Mouse (Mus musculus) neural tube, embryonic 15.5 days (tissue): ENCODE measurements at regions not wholly inside any gene's neighbourhood (a gene's known extent, or its start where the extent isn't known, plus 50 kb on each side); places are given as distances from the start of the nearest gene placed in this dataset.

ENCODE experiments used
- ATAC-seq: fragments of 200-750 bp; cut with Nextera tagmentation; 2 replicates; pipeline ENCODE4 v1.8.0; 2017; ENCODE audit warnings: mild to moderate bottlenecking, moderate TSS enrichment, moderate library complexity; ENCODE audit not compliant: low FRiP score
- H3K27ac ChIP-seq: fragments of 300-500 bp; sonication (generic); replicated peaks from 2 replicates; pipeline ENCODE4 v1.5.1; 2015; ENCODE audit warnings: mild to moderate bottlenecking, inconsistent platforms
- H3K27me3 ChIP-seq: fragments of 300-500 bp; sonication (generic); replicated peaks from 2 replicates; pipeline ENCODE4 v1.6.1; 2015; ENCODE audit warnings: inconsistent platforms
- H3K36me3 ChIP-seq: fragments of 300-500 bp; sonication (generic); 2 replicates; pipeline ENCODE4 v1.6.1; 2015; ENCODE audit warnings: inconsistent platforms
- H3K4me1 ChIP-seq: fragments of 300-500 bp; sonication (generic); 2 replicates; pipeline ENCODE4 v1.6.1; 2015; ENCODE audit warnings: inconsistent platforms
- H3K4me2 ChIP-seq: fragments of 300-500 bp; sonication (generic); 2 replicates; pipeline ENCODE4 v1.6.1; 2015; ENCODE audit warnings: inconsistent platforms, mild to moderate bottlenecking, moderate library complexity
- H3K4me3 ChIP-seq: fragments of 300-500 bp; sonication (generic); replicated peaks from 2 replicates; pipeline ENCODE4 v1.5.1; 2015; ENCODE audit warnings: mild to moderate bottlenecking, inconsistent platforms
- H3K9ac ChIP-seq: fragments of 300-500 bp; sonication (generic); replicated peaks from 2 replicates; pipeline ENCODE4 v1.6.1; 2015; ENCODE audit warnings: mild to moderate bottlenecking, inconsistent platforms
- H3K9me3 ChIP-seq: fragments of 300-500 bp; sonication (generic); replicated peaks from 2 replicates; pipeline ENCODE4 v1.6.1; 2016; ENCODE audit warnings: inconsistent platforms
- WGBS: fragments of 180-500 bp; shearing (Covaris S2); methylation state at CpG from one replicate; pipeline ENCODE4 v1.1.7; 2015; ENCODE audit warnings: mixed read lengths; 5-methylcytosine and 5-hydroxymethylcytosine counted together

- H3K4me1 ChIP-seq = peaks cover 3% of the 10 kb centered on the region; the same call in 1 of the 2 replicates
- H3K9me3 ChIP-seq = no peaks in the 10 kb centered on the region
- no peak overlapping the region for H3K4me2 ChIP-seq
- peaks cover 44% of the 10 kb centered on the region for H3K27me3 ChIP-seq
- no peaks in the 10 kb centered on the region for H3K36me3 ChIP-seq
- 76% methylated on average over 11 of the region's 11 CpGs for WGBS
- no peak overlapping the region for H3K27ac ChIP-seq
- ATAC-seq = no peak
- H3K9ac ChIP-seq = no peak overlapping the region
- H3K4me3 ChIP-seq = no peak overlapping the region
Observed at GRCm38 (mm10) chr2:172751364-172751763, 188.8 kb downstream of the Bmp7 start.

DNA sequence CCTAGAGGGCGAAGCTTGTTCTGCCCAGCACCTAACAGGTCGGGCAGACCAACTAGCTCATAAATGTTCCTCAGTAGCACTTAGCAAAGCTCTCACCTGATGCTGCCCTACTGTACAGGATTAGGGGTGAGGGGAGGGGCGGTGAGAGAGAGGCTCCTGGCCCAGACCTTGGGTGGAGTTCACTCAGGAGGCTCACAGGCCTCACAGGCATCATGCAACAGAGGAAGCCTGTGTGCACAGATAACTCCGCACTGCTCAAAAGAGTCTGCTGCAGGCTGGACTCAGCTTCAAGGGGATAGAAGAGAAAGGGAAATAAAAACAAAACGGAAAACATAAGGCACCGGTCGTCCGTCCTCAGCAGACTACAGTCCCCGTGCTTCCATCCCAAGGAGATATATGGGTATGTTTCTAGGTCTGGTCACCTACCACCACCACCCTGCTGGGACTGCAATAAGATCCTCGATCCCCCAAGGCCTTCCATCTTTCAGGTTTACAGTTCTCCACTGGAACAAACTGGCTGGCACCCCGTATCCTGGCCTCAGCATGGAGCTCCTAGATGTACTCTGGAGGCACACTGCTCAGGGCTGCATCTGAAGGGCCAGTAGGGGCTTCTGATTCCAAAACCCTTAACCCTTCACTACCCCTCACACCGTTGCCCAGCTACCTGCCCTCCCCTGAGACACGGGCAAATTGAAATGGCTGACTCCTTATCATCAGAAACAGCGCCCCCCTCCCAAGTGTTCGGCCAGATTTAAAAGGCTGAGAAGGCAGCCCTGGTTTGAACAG lies 184.2 kb downstream of the Bmp7 start:
- Histone ChIP-seq H3K4me1 (peaks cover 9% of the 10 kb centered on the region), H3K36me3 (no peaks in the 10 kb centered on the region), H3K4me3 (no peak overlapping the region), H3K27me3 (peaks cover 82% of the 10 kb centered on the region), H3K4me2 (no peak overlapping the region), H3K9me3 (no peaks in the 10 kb centered on the region), H3K9ac (no peak overlapping the region), H3K27ac (no peak overlapping the region)
- no peak for ATAC-seq
- WGBS = 55% methylated on average over 15 of the region's 15 CpGs

DNA sequence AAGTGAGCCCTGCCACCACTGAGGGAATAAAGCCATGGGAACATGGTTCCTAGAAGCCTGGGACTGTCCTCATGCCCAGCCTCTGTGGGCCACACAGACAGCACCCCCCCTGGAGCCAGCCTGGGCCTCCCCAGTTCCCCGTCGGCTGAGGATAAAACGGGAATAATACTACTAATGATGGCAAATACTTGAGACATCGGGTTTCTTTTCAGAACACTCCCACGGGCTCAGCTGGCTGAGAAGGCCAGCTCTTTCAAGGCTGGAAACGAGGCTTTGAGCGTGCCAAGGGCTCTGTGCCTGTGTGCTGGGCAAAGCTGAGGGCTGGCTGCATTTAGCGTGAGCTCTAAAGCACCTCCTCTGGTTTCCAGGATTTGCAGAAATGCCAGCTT lies 183.7 kb downstream of the Bmp7 start:
- H3K9ac ChIP-seq = no peak overlapping the region
- H3K4me3 ChIP-seq = no peak overlapping the region
- H3K36me3 ChIP-seq = no peaks in the 10 kb centered on the region
- H3K27ac ChIP-seq = no peak overlapping the region
- H3K9me3 ChIP-seq = no peaks in the 10 kb centered on the region
- ATAC-seq = no peak
- peaks cover 9% of the 10 kb centered on the region for H3K4me1 ChIP-seq
- WGBS = 14% methylated on average over 8 of the region's 8 CpGs
- peaks cover 81% of the 10 kb centered on the region for H3K27me3 ChIP-seq
- H3K4me2 ChIP-seq = no peak overlapping the region

GRCm38 (mm10) chr2:172758497-172758896 lies 181.6 kb downstream of the Bmp7 start:
- peaks cover 80% of the 10 kb centered on the region for H3K27me3 ChIP-seq
- H3K9me3 ChIP-seq = no peaks in the 10 kb centered on the region
- no peak overlapping the region for H3K4me2 ChIP-seq
- WGBS = 11% methylated on average over 9 of the region's 9 CpGs
- no peak overlapping the region for H3K27ac ChIP-seq
- peaks cover 9% of the 10 kb centered on the region for H3K4me1 ChIP-seq
- no peak for ATAC-seq
- H3K9ac ChIP-seq = no peak overlapping the region
- no peak overlapping the region for H3K4me3 ChIP-seq
- no peaks in the 10 kb centered on the region for H3K36me3 ChIP-seq

- no peak overlapping the region for H3K4me2 ChIP-seq
- no peak overlapping the region for H3K9ac ChIP-seq
- peaks cover 38% of the 10 kb centered on the region for H3K27me3 ChIP-seq
- 33% methylated on average over 2 of the region's 2 CpGs for WGBS
- no peaks in the 10 kb centered on the region for H3K4me1 ChIP-seq
- H3K4me3 ChIP-seq = no peak overlapping the region
- no peaks in the 10 kb centered on the region for H3K9me3 ChIP-seq
- no peak for ATAC-seq
- H3K36me3 ChIP-seq = no peaks in the 10 kb centered on the region
- no peak overlapping the region for H3K27ac ChIP-seq
Observed at GRCm38 (mm10) chr2:172765260-172765659, 174.9 kb downstream of the Bmp7 start.

- 34% methylated on average over 7 of the region's 7 CpGs for WGBS
Observed at GRCm38 (mm10) chr2:172766403-172766802, 173.7 kb downstream of the Bmp7 start.

GRCm38 (mm10) chr2:172768756-172769155 lies 171.4 kb downstream of the Bmp7 start:
- Histone ChIP-seq H3K4me3 (no peak overlapping the region), H3K27me3 (peaks cover 24% of the 10 kb centered on the region), H3K9me3 (no peaks in the 10 kb centered on the region), H3K4me1 (no peaks in the 10 kb centered on the region), H3K4me2 (no peak overlapping the region), H3K9ac (no peak overlapping the region), H3K36me3 (no peaks in the 10 kb centered on the region), H3K27ac (no peak overlapping the region)
- 91% methylated on average over 8 of the region's 8 CpGs for WGBS
- no peak for ATAC-seq

More at GRCm38 (mm10) chr2:172766403-172766802, 173.7 kb downstream of the Bmp7 start:
- ATAC-seq = no peak
- no peak overlapping the region for H3K27ac ChIP-seq
- H3K36me3 ChIP-seq = no peaks in the 10 kb centered on the region
- no peaks in the 10 kb centered on the region for H3K4me1 ChIP-seq
- H3K4me3 ChIP-seq = no peak overlapping the region
- H3K9ac ChIP-seq = no peak overlapping the region
- H3K4me2 ChIP-seq = no peak overlapping the region
- no peaks in the 10 kb centered on the region for H3K9me3 ChIP-seq
- peaks cover 31% of the 10 kb centered on the region; the same call in 1 of the 2 replicates for H3K27me3 ChIP-seq

DNA sequence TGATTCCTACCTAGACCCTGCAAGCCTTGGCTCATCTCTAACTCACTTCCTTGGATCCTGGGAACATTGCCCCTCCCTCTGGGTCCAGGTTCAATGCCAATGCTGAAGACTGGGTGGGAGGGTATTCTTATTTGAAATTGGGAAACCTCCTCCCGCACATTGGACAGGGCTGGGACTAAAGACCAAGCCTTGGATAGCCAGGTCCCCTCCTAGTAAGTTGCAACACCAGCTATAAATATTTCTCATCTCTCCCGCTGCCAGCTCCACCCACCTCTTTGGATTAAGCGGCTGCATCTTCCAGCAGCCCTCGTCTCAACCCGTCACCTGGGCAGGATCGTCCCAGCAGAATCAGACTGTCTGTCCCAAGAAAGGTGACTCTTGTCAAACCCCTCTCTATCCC lies 170.1 kb downstream of the Bmp7 start:
- H3K4me3 ChIP-seq = no peak overlapping the region
- H3K36me3 ChIP-seq = no peaks in the 10 kb centered on the region
- no peaks in the 10 kb centered on the region for H3K9me3 ChIP-seq
- H3K4me1 ChIP-seq = no peaks in the 10 kb centered on the region
- no peak overlapping the region for H3K27ac ChIP-seq
- 86% methylated on average over 6 of the region's 6 CpGs for WGBS
- no peak overlapping the region for H3K9ac ChIP-seq
- ATAC-seq = no peak
- H3K27me3 ChIP-seq = peaks cover 27% of the 10 kb centered on the region
- H3K4me2 ChIP-seq = no peak overlapping the region

DNA sequence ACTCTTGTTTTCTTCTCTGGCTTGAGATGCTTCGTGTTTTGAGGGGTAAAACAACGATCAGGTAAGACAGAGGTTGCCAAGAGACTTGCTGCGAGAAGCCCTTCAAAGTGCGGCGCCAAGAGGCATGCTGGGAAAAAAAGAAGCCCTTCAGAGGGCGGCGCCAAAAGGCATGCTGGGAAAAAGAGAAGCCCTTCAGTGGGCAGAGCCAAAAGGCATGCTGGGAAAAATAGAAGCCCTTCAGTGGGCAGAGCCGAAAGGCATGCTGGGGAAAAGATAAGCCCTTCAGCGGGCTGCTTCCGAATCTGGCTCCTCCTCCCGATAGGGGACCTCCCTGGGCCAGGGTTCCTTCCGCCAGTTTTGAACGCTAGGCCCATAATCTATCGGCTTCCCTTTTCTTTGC lies 169.5 kb downstream of the Bmp7 start:
- WGBS = 89% methylated on average over 14 of the region's 14 CpGs

GRCm38 (mm10) chr2:172773176-172773575 lies 166.9 kb downstream of the Bmp7 start:
- Histone ChIP-seq H3K27me3 (peaks cover 22% of the 10 kb centered on the region), H3K4me2 (no peak overlapping the region), H3K9ac (no peak overlapping the region), H3K36me3 (no peaks in the 10 kb centered on the region), H3K27ac (no peak overlapping the region), H3K4me3 (no peak overlapping the region), H3K4me1 (no peaks in the 10 kb centered on the region), H3K9me3 (no peaks in the 10 kb centered on the region)
- WGBS = 1% methylated on average over 2 of the region's 2 CpGs
- no peak for ATAC-seq

More for the DNA sequence above, 169.5 kb downstream of the Bmp7 start:
- Histone ChIP-seq H3K4me3 (no peak overlapping the region), H3K27me3 (peaks cover 29% of the 10 kb centered on the region), H3K4me1 (no peaks in the 10 kb centered on the region), H3K27ac (no peak overlapping the region), H3K9ac (no peak overlapping the region), H3K36me3 (no peaks in the 10 kb centered on the region), H3K4me2 (no peak overlapping the region), H3K9me3 (no peaks in the 10 kb centered on the region)
- no peak for ATAC-seq

GRCm38 (mm10) chr2:172776485-172776884 lies 163.6 kb downstream of the Bmp7 start:
- no peak overlapping the region for H3K4me3 ChIP-seq
- no peak overlapping the region for H3K4me2 ChIP-seq
- no peak overlapping the region for H3K27ac ChIP-seq
- no peaks in the 10 kb centered on the region for H3K9me3 ChIP-seq
- WGBS = 63% methylated on average over 12 of the region's 12 CpGs
- H3K4me1 ChIP-seq = no peaks in the 10 kb centered on the region
- H3K9ac ChIP-seq = no peak overlapping the region
- no peak for ATAC-seq
- no peaks in the 10 kb centered on the region for H3K36me3 ChIP-seq
- H3K27me3 ChIP-seq = peaks cover 22% of the 10 kb centered on the region

DNA sequence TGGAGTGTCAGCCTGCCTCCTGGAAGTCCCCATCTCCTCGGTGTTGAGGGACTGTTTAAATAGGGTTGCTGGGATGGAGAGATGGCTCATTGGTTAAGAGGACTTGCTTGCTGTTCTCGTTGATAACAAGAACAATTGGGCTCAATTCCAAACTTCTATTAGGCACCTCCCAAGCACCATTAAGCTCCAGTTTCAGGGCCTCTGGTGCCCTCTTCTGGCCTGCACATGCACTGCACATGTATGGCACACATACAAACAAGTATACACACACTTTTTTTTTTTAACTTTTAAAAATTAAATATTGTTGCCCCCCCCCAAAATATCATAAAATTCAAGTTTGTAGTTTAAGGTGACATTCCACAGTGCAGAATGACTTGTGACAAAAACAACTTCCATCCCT lies 162.3 kb downstream of the Bmp7 start:
- Histone ChIP-seq H3K4me2 (no peak overlapping the region), H3K27ac (no peak overlapping the region), H3K4me3 (no peak overlapping the region), H3K36me3 (no peaks in the 10 kb centered on the region), H3K4me1 (no peaks in the 10 kb centered on the region), H3K9ac (no peak overlapping the region), H3K9me3 (no peaks in the 10 kb centered on the region), H3K27me3 (peaks cover 20% of the 10 kb centered on the region)
- 66% methylated on average over 2 of the region's 2 CpGs for WGBS
- ATAC-seq = no peak
